Mouse (Mus musculus): ENCODE measurements around the gene Grid1. TPM values are rescaled to one million over a fixed set of nuclear protein-coding genes. Genes with fewer than 3 reads are reported as not detected.

Grid1 gene
- polyA plus RNA-seq, 1 experiment, result 0.19 TPM

GRCm38 (mm10) chr14:34903854-34904253 is 83.9 kb downstream of the Grid1 start:
- TF ChIP-seq CTCF (IDR thresholded peaks at IDR 0.05; ENCODE audit: borderline replicate concordance, control insufficient read depth, extremely low read depth, insufficient read depth, low read length, poor library complexity), result no peak
- TF ChIP-seq POLR2A (IDR thresholded peaks at IDR 0.05; ENCODE audit: control insufficient read depth, extremely low read depth, insufficient read depth, low read length, poor library complexity), result no peak
- Histone ChIP-seq H3K4me1 (replicated peaks; ENCODE audit: control insufficient read depth, insufficient read depth, low read length) (no peaks in the 10 kb centered on the region), H3K27me3 (ENCODE audit: control insufficient read depth, insufficient read depth, low read length) (no peaks in the 10 kb centered on the region), H3K36me3 (ENCODE audit: control insufficient read depth, insufficient read depth, low read length) (no peaks in the 10 kb centered on the region), H3K4me3 (ENCODE audit: control insufficient read depth, insufficient read depth, low read length) (no peak overlapping the region), H3K27ac (ENCODE audit: control insufficient read depth, insufficient read depth, low read length) (no peak overlapping the region)
- no peak for DNase-seq
- WGBS, result 73% methylated on average over 4 of the region's 4 CpGs

- no peak for TF ChIP-seq CTCF (IDR thresholded peaks at IDR 0.05; ENCODE audit: borderline replicate concordance, control insufficient read depth, extremely low read depth, insufficient read depth, low read length, poor library complexity)
- TF ChIP-seq POLR2A (IDR thresholded peaks at IDR 0.05; ENCODE audit: control insufficient read depth, extremely low read depth, insufficient read depth, low read length, poor library complexity), result no peak
- DNase-seq, result no peak
- Histone ChIP-seq H3K4me1 (replicated peaks; ENCODE audit: control insufficient read depth, insufficient read depth, low read length) (no peaks in the 10 kb centered on the region), H3K27me3 (ENCODE audit: control insufficient read depth, insufficient read depth, low read length) (no peaks in the 10 kb centered on the region), H3K4me3 (ENCODE audit: control insufficient read depth, insufficient read depth, low read length) (no peak overlapping the region), H3K36me3 (ENCODE audit: control insufficient read depth, insufficient read depth, low read length) (no peaks in the 10 kb centered on the region), H3K27ac (ENCODE audit: control insufficient read depth, insufficient read depth, low read length) (no peak overlapping the region)
- 62% methylated on average over 2 of the region's 2 CpGs for WGBS
Measured at GRCm38 (mm10) chr14:34905697-34906096, 85.8 kb downstream of the Grid1 start.

DNA sequence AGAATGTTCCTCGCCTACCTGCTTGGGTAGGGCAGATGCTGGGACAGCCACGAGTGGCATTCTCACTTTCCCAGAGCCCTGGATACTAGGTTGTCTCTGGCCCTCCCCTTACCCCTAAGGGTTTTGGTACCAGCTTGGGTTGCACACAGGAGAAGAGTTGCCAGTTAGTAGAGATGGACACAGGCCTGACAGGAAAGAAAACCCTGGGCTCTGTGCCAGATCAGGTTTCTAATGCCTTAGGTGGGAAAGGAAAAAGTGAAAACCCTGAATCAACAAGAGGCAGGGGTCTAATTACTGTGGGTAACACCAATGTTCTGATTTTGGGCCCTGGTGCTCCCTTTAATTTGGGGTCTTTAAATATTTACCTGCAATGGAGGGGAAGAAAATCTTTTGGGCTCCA is 88.5 kb downstream of the Grid1 start:
- TF ChIP-seq CTCF (IDR thresholded peaks at IDR 0.05; ENCODE audit: borderline replicate concordance, control insufficient read depth, extremely low read depth, insufficient read depth, low read length, poor library complexity) (no peak), POLR2A (IDR thresholded peaks at IDR 0.05; ENCODE audit: control insufficient read depth, extremely low read depth, insufficient read depth, low read length, poor library complexity) (no peak)
- DNase-seq, result no peak
- Histone ChIP-seq H3K27me3 (ENCODE audit: control insufficient read depth, insufficient read depth, low read length) (no peaks in the 10 kb centered on the region), H3K4me1 (replicated peaks; ENCODE audit: control insufficient read depth, insufficient read depth, low read length) (no peaks in the 10 kb centered on the region), H3K36me3 (ENCODE audit: control insufficient read depth, insufficient read depth, low read length) (no peaks in the 10 kb centered on the region), H3K27ac (ENCODE audit: control insufficient read depth, insufficient read depth, low read length) (no peak overlapping the region), H3K4me3 (ENCODE audit: control insufficient read depth, insufficient read depth, low read length) (no peak overlapping the region)
- 81% methylated on average over 2 of the region's 2 CpGs for WGBS

DNA sequence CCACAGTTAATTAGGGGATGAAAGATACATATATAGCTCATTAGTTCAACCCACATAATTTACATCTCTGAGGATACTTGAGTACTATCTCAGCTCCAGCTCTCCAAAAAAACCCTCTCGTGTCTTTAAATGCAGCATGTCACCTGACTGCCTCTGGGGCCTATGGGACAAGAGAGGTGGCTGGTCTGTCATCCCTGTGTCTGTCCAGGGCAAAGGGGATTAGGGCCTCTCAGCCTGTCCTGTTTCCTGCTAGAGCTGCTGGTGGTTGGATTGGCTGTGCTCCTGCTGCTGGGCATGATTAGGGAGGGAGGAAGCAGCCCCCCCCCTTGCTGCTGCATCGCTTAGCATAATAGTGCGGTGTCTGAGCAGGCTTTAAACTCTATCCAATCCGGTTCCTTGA is 88.9 kb downstream of the Grid1 start:
- Histone ChIP-seq H3K4me1 (replicated peaks; ENCODE audit: control insufficient read depth, insufficient read depth, low read length) (no peaks in the 10 kb centered on the region), H3K27me3 (ENCODE audit: control insufficient read depth, insufficient read depth, low read length) (no peaks in the 10 kb centered on the region), H3K27ac (ENCODE audit: control insufficient read depth, insufficient read depth, low read length) (no peak overlapping the region), H3K4me3 (ENCODE audit: control insufficient read depth, insufficient read depth, low read length) (no peak overlapping the region), H3K36me3 (ENCODE audit: control insufficient read depth, insufficient read depth, low read length) (no peaks in the 10 kb centered on the region)
- WGBS, result 75% methylated on average over 4 of the region's 4 CpGs
- DNase-seq, result no peak
- TF ChIP-seq POLR2A (IDR thresholded peaks at IDR 0.05; ENCODE audit: control insufficient read depth, extremely low read depth, insufficient read depth, low read length, poor library complexity) (no peak), CTCF (IDR thresholded peaks at IDR 0.05; ENCODE audit: borderline replicate concordance, control insufficient read depth, extremely low read depth, insufficient read depth, low read length, poor library complexity) (no peak)

DNA sequence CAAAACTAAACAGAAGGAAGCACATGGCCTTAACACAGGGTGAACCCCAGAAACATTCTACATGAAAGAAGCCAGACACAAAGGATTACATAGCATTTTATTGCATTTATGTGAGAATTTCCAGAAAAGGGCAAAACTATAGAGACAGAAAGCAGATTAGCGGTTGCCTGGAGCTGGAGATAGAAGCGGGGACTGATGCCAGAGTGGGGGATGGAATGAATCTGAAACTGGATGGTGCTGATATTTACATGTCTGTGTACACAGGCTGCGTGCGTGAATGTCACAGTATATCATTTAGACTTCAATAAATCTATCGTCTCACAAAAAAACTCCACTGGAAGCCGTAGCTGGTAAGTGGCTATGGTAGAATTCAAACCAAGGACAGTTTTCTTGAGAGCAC is 96.4 kb downstream of the Grid1 start:
- 89% methylated on average over 6 of the region's 6 CpGs for WGBS
- DNase-seq, result no peak
- Histone ChIP-seq H3K27me3 (ENCODE audit: control insufficient read depth, insufficient read depth, low read length) (no peaks in the 10 kb centered on the region), H3K27ac (ENCODE audit: control insufficient read depth, insufficient read depth, low read length) (no peak overlapping the region), H3K4me3 (ENCODE audit: control insufficient read depth, insufficient read depth, low read length) (no peak overlapping the region), H3K4me1 (replicated peaks; ENCODE audit: control insufficient read depth, insufficient read depth, low read length) (no peaks in the 10 kb centered on the region), H3K36me3 (ENCODE audit: control insufficient read depth, insufficient read depth, low read length) (no peaks in the 10 kb centered on the region)
- no peak for TF ChIP-seq POLR2A (IDR thresholded peaks at IDR 0.05; ENCODE audit: control insufficient read depth, extremely low read depth, insufficient read depth, low read length, poor library complexity)

DNA sequence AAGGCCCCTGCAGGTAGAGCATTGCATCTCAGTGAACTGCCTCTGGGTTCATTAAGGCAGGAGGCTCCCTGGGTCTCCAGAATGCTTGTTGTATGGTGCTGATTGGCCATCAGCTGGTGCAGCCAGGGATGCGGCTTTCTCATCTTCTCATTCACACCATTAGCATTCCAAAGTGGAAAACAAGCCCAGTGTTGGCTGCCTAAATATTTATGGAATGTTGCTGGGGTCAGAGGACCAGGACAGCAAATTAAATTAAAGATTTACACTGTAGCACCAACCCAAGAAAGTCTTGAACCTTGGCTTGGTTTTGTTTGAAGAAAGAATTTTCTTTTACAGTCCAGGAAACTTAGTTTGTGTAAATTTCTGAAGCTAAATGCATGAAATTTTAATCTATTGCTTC is 97.2 kb downstream of the Grid1 start:
- no peak for TF ChIP-seq POLR2A (IDR thresholded peaks at IDR 0.05; ENCODE audit: control insufficient read depth, extremely low read depth, insufficient read depth, low read length, poor library complexity)
- TF ChIP-seq CTCF (IDR thresholded peaks at IDR 0.05; ENCODE audit: borderline replicate concordance, control insufficient read depth, extremely low read depth, insufficient read depth, low read length, poor library complexity), result no peak
- no peak for DNase-seq
- Histone ChIP-seq H3K27me3 (ENCODE audit: control insufficient read depth, insufficient read depth, low read length) (no peaks in the 10 kb centered on the region), H3K4me3 (ENCODE audit: control insufficient read depth, insufficient read depth, low read length) (no peak overlapping the region), H3K4me1 (replicated peaks; ENCODE audit: control insufficient read depth, insufficient read depth, low read length) (no peaks in the 10 kb centered on the region), H3K36me3 (ENCODE audit: control insufficient read depth, insufficient read depth, low read length) (no peaks in the 10 kb centered on the region), H3K27ac (ENCODE audit: control insufficient read depth, insufficient read depth, low read length) (no peak overlapping the region)
- 68% methylated on average over 1 of the region's 1 CpGs for WGBS

GRCm38 (mm10) chr14:34919221-34919620 is 99.3 kb downstream of the Grid1 start:
- 84% methylated on average over 6 of the region's 6 CpGs for WGBS
- H3K27me3 ChIP-seq (ENCODE audit: control insufficient read depth, insufficient read depth, low read length), result no peaks in the 10 kb centered on the region
- H3K4me3 ChIP-seq (ENCODE audit: control insufficient read depth, insufficient read depth, low read length), result no peak overlapping the region
- no peak overlapping the region for H3K27ac ChIP-seq (ENCODE audit: control insufficient read depth, insufficient read depth, low read length)
- H3K36me3 ChIP-seq (ENCODE audit: control insufficient read depth, insufficient read depth, low read length), result no peaks in the 10 kb centered on the region
- TF ChIP-seq CTCF (IDR thresholded peaks at IDR 0.05; ENCODE audit: borderline replicate concordance, control insufficient read depth, extremely low read depth, insufficient read depth, low read length, poor library complexity), result no peak
- no peak for TF ChIP-seq POLR2A (IDR thresholded peaks at IDR 0.05; ENCODE audit: control insufficient read depth, extremely low read depth, insufficient read depth, low read length, poor library complexity)
- no peak for DNase-seq
- H3K4me1 ChIP-seq (replicated peaks; ENCODE audit: control insufficient read depth, insufficient read depth, low read length), result no peaks in the 10 kb centered on the region
